Comparison of ENCODE assay signal across 8 mouse cellular contexts in genomic region chr5:32785313-32785915, GRCm38 (mm10). TPM values are rescaled to one million over a fixed set of nuclear protein-coding genes. Genes with fewer than 3 reads are reported as not detected.
DNase-seq lines count a peak whose midpoint lies in the region; ATAC-seq lines count a peak whose summit lies in the region.

Gene Pisd (minus strand): TSS chr5:32785646.

- peak; percentile 96 for DNase-seq in Muller cell, postnatal 12 days (ENCODE audit: inconsistent ontology term)
- peak; percentile 97 for DNase-seq in cerebellum, adult 9-11 months
- peak; percentile 92 to 98 for DNase-seq in frontal cortex, adult 2 months (ENCODE audit: extremely low spot score in 1 of 2, low spot score in 1 of 2)
- DNase-seq in hindbrain, embryonic 11.5 days (ENCODE audit: low spot score), result peak; percentile 95
- peak; percentile 94 to 95 for DNase-seq in layer of hippocampus, postnatal 10 days (ENCODE audit: low spot score in 2 of 2)
- peak; percentile 96 for DNase-seq in lung, postnatal 10 days
- peak; percentile 93 for DNase-seq in ovary, postnatal 36 days (ENCODE audit: low spot score)
- peak; percentile 95 for DNase-seq in thymus, postnatal 25 days

- H3K4me3 ChIP-seq in hindbrain, embryonic 11.5 days (ENCODE audit: low read depth, low read length), result peak within 1 kb of the TSS; percentile 92

- ATAC-seq in hindbrain, embryonic 11.5 days (ENCODE audit: low FRiP score), result peak; percentile 99

- no peaks in the 10 kb centered on the region for H3K27me3 ChIP-seq in hindbrain, embryonic 11.5 days (ENCODE audit: control insufficient read depth, insufficient read depth, low read length)

- H3K36me3 ChIP-seq in hindbrain, embryonic 11.5 days (ENCODE audit: control insufficient read depth, insufficient read depth, low read length), result no peaks in the 10 kb centered on the region

- H3K4me2 ChIP-seq in hindbrain, embryonic 11.5 days (replicated peaks; ENCODE audit: low read depth, low read length), result peak within 1 kb of the TSS; percentile 74

- peak within 1 kb of the TSS; percentile 78 for H3K9ac ChIP-seq in hindbrain, embryonic 11.5 days (ENCODE audit: low read depth, low read length)

- no peaks in the 10 kb centered on the region for H3K9me3 ChIP-seq in hindbrain, embryonic 11.5 days (ENCODE audit: control insufficient read depth, low read length)

- H3K27ac ChIP-seq in hindbrain, embryonic 11.5 days (ENCODE audit: low read depth, low read length), result no peak within 1 kb of the TSS

- no peaks in the 10 kb centered on the region; the same call in 1 of the 2 replicates for H3K4me1 ChIP-seq in hindbrain, embryonic 11.5 days (replicated peaks; ENCODE audit: control insufficient read depth, insufficient read depth, low read length)

- WGBS in hindbrain, embryonic 11.5 days, result 0% methylated on average over 52 of the region's 52 CpGs

RNA-seq across cellular contexts. Expression of gene Pisd, which starts in this region (rescaled TPM):
- polyA plus RNA-seq in frontal cortex, adult 2 months (2012; rRNA removed), result 71.7 and 78.7 TPM in 2 replicates
- polyA plus RNA-seq in hindbrain, embryonic 11.5 days (2014; fragmentation: Nextera tagmentation; extraction: Ambion mirVana), result 67.2 and 75.3 TPM in 2 replicates
- total RNA-seq in layer of hippocampus, postnatal 10 days (2021), result 10 to 100 TPM; 52.3 to 55.6 TPM
